Mouse (Mus musculus): ENCODE results near the gene Rad51b. TPM values are rescaled to one million over a fixed set of nuclear protein-coding genes. Genes with fewer than 3 reads are reported as not detected.
A peak's percentile ranks its signal among the peaks of the same experiment; 100 is the strongest.

Rad51b gene
- 7.2 and 7.7 TPM in 2 replicates for polyA plus RNA-seq (2016; fragmentation: Nextera tagmentation; extraction: Ambion mirVana)

GRCm38 (mm10) chr12:79297121-79297576 is at the start of gene Rad51b:
TSS of gene Rad51b (plus strand) at chr12:79297282.
- peak within 1 kb of the TSS; percentile 72 for H3K4me2 ChIP-seq
- peaks cover 13% of the 10 kb centered on the region for H3K4me1 ChIP-seq
- H3K9me3 ChIP-seq, result no peaks in the 10 kb centered on the region
- peak; percentile 80 for ATAC-seq (ENCODE audit: low FRiP score)
- peak within 1 kb of the TSS; percentile 63 for H3K9ac ChIP-seq
- peak within 1 kb of the TSS; percentile 63 for H3K4me3 ChIP-seq (replicated peaks)
- under 1% methylated on average over 21 of the region's 21 CpGs for WGBS
- no peaks in the 10 kb centered on the region for H3K27me3 ChIP-seq
- H3K36me3 ChIP-seq (replicated peaks), result no peaks in the 10 kb centered on the region
- peak within 1 kb of the TSS; percentile 31 for H3K27ac ChIP-seq

GRCm38 (mm10) chr12:79248110-79248509 is 49.0 kb upstream of the Rad51b start:
- no peak overlapping the region for H3K27ac ChIP-seq
- H3K36me3 ChIP-seq (replicated peaks), result peaks cover 93% of the 10 kb centered on the region
- H3K4me2 ChIP-seq, result no peak overlapping the region
- no peaks in the 10 kb centered on the region for H3K4me1 ChIP-seq
- ATAC-seq (ENCODE audit: low FRiP score), result no peak
- no peaks in the 10 kb centered on the region for H3K9me3 ChIP-seq
- no peak overlapping the region for H3K4me3 ChIP-seq (replicated peaks)
- H3K27me3 ChIP-seq, result no peaks in the 10 kb centered on the region
- 95% methylated on average over 3 of the region's 3 CpGs for WGBS
- H3K9ac ChIP-seq, result no peak overlapping the region

- Histone ChIP-seq H3K9me3 (no peaks in the 10 kb centered on the region), H3K9ac (no peak overlapping the region), H3K4me2 (no peak overlapping the region), H3K27me3 (no peaks in the 10 kb centered on the region), H3K4me3 (replicated peaks) (no peak overlapping the region), H3K4me1 (no peaks in the 10 kb centered on the region), H3K27ac (no peak overlapping the region), H3K36me3 (replicated peaks) (peaks cover 67% of the 10 kb centered on the region)
- 92% methylated on average over 9 of the region's 9 CpGs for WGBS
- no peak for ATAC-seq (ENCODE audit: low FRiP score)
Measured at GRCm38 (mm10) chr12:79253294-79254053, 43.6 kb upstream of the Rad51b start.

- 96% methylated on average over 10 of the region's 10 CpGs for WGBS
- no peak overlapping the region for H3K4me3 ChIP-seq (replicated peaks)
- no peaks in the 10 kb centered on the region for H3K4me1 ChIP-seq
- peaks cover 55% of the 10 kb centered on the region for H3K36me3 ChIP-seq (replicated peaks)
- no peak overlapping the region for H3K9ac ChIP-seq
- H3K27ac ChIP-seq, result no peak overlapping the region
- ATAC-seq (ENCODE audit: low FRiP score), result no peak
- no peaks in the 10 kb centered on the region for H3K9me3 ChIP-seq
- H3K27me3 ChIP-seq, result no peaks in the 10 kb centered on the region
- H3K4me2 ChIP-seq, result no peak overlapping the region
Measured at GRCm38 (mm10) chr12:79254975-79255374, 42.1 kb upstream of the Rad51b start.

- Histone ChIP-seq H3K9ac (no peak overlapping the region), H3K9me3 (no peaks in the 10 kb centered on the region), H3K27ac (no peak overlapping the region), H3K4me3 (replicated peaks) (no peak overlapping the region), H3K36me3 (replicated peaks) (peaks cover 66% of the 10 kb centered on the region), H3K4me1 (no peaks in the 10 kb centered on the region), H3K27me3 (no peaks in the 10 kb centered on the region), H3K4me2 (no peak overlapping the region)
- ATAC-seq (ENCODE audit: low FRiP score), result no peak
- 90% methylated on average over 2 of the region's 2 CpGs for WGBS
Measured at GRCm38 (mm10) chr12:79260154-79260553, 36.9 kb upstream of the Rad51b start.

DNA sequence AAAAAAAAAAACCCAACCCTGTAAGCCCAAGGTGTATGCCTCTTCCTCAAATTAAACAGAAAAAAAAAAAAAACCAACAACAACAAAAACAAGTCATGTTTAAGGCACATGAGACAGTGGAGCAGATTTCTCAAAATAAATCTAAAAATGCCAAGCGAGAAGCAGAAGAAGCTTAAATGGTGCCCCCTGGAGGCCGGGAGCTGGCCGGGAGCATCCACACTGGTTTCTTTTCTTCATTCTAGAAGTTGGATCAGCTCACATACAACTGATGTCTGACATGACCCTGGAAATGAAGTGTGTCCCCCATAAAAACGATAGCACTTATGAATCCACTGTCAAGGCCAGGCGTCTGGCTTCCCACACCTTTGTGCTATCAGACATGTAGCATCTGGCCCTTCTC is 36.0 kb upstream of the Rad51b start:
- H3K27me3 ChIP-seq, result no peaks in the 10 kb centered on the region

GRCm38 (mm10) chr12:79272604-79273003 is 24.5 kb upstream of the Rad51b start:
- Histone ChIP-seq H3K27ac (no peak overlapping the region), H3K4me2 (no peak overlapping the region), H3K36me3 (replicated peaks) (peaks cover 90% of the 10 kb centered on the region), H3K4me3 (replicated peaks) (no peak overlapping the region), H3K9ac (no peak overlapping the region), H3K27me3 (no peaks in the 10 kb centered on the region), H3K4me1 (no peaks in the 10 kb centered on the region), H3K9me3 (no peaks in the 10 kb centered on the region)
- no peak for ATAC-seq (ENCODE audit: low FRiP score)
- 88% methylated on average over 4 of the region's 4 CpGs for whole genome bisulfite sequencing

More for the DNA sequence above, 36.0 kb upstream of the Rad51b start:
- Histone ChIP-seq H3K27ac (no peak overlapping the region), H3K36me3 (replicated peaks) (peaks cover 70% of the 10 kb centered on the region), H3K4me1 (no peaks in the 10 kb centered on the region), H3K9ac (no peak overlapping the region), H3K9me3 (no peaks in the 10 kb centered on the region), H3K4me3 (replicated peaks) (no peak overlapping the region), H3K4me2 (no peak overlapping the region)
- no peak for ATAC-seq (ENCODE audit: low FRiP score)
- WGBS, result 63% methylated on average over 5 of the region's 5 CpGs

DNA sequence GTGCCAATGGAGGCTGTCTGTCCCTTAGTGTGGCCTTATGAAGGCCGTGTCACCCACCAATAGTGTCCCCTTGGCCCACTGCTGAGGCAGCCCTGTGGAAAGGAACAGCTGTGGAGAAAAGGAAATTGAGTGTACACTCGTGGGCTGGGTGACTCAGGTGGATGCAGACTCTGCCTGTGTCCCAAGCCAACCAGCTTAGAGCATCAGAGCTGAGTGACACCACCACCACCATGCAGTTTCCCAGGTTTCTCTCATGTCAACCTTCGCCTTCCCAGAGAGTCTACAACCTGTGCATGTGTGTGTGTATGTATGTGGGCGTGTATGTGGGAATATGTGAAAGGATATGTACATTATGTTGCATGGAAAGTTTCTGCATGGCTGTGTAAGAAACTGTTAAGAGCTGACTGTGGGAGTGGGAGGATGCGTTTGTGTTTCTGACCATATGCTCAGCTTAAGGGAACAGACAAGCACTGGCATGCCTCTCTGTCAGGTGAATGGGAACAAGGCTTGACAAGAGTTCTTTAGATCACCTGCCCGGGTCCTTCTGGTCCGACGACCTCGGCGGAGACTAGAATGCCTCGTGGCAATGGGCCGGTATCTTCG is 17.5 kb upstream of the Rad51b start:
- no peaks in the 10 kb centered on the region for H3K9me3 ChIP-seq
- H3K4me1 ChIP-seq, result no peaks in the 10 kb centered on the region
- H3K9ac ChIP-seq, result no peak overlapping the region
- no peak overlapping the region for H3K4me2 ChIP-seq
- no peak overlapping the region for H3K27ac ChIP-seq
- ATAC-seq (ENCODE audit: low FRiP score), result no peak
- H3K27me3 ChIP-seq, result no peaks in the 10 kb centered on the region
- H3K4me3 ChIP-seq (replicated peaks), result no peak overlapping the region
- peaks cover 87% of the 10 kb centered on the region for H3K36me3 ChIP-seq (replicated peaks)
- WGBS, result 94% methylated on average over 13 of the region's 13 CpGs

GRCm38 (mm10) chr12:79282595-79282994 is 14.5 kb upstream of the Rad51b start:
- no peak for ATAC-seq (ENCODE audit: low FRiP score)
- no peak overlapping the region for H3K4me3 ChIP-seq (replicated peaks)
- 92% methylated on average over 8 of the region's 8 CpGs for WGBS
- H3K4me1 ChIP-seq, result no peaks in the 10 kb centered on the region
- no peak overlapping the region for H3K9ac ChIP-seq
- H3K27ac ChIP-seq, result no peak overlapping the region
- H3K36me3 ChIP-seq (replicated peaks), result peaks cover 88% of the 10 kb centered on the region
- no peak overlapping the region for H3K4me2 ChIP-seq
- no peaks in the 10 kb centered on the region for H3K9me3 ChIP-seq
- H3K27me3 ChIP-seq, result no peaks in the 10 kb centered on the region

DNA sequence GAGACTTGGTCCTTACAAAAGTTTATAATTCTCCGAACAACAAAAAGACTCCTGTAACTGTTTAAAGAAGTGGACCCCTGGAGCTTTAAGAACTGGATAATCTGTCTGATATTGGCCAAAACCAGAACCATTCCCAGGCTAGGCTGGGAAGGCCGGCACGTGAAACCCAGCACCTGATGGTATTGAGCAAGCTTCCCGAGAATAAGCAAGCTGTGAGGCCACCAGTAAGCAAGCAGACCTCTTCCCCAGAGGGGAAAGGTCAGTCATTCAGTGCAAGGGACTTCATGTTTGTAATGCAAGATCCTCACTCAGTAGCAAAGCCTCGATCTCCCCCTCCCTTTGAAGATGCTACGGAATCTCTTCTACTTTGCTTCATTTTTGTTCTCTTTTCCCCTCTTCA is 4.2 kb upstream of the Rad51b start:
- no peak overlapping the region for H3K27ac ChIP-seq
- peaks cover 13% of the 10 kb centered on the region for H3K4me1 ChIP-seq
- H3K9me3 ChIP-seq, result no peaks in the 10 kb centered on the region
- no peak overlapping the region for H3K4me3 ChIP-seq (replicated peaks)
- no peak overlapping the region for H3K4me2 ChIP-seq
- H3K27me3 ChIP-seq, result no peaks in the 10 kb centered on the region
- H3K36me3 ChIP-seq (replicated peaks), result peaks cover 17% of the 10 kb centered on the region
- no peak overlapping the region for H3K9ac ChIP-seq
- WGBS, result 78% methylated on average over 6 of the region's 6 CpGs
- no peak for ATAC-seq (ENCODE audit: low FRiP score)

- Histone ChIP-seq H3K9ac (peak within 1 kb of the TSS; percentile 63), H3K4me2 (peak within 1 kb of the TSS; percentile 72), H3K4me1 (peaks cover 13% of the 10 kb centered on the region), H3K27me3 (no peaks in the 10 kb centered on the region), H3K9me3 (no peaks in the 10 kb centered on the region), H3K27ac (peak within 1 kb of the TSS; percentile 60), H3K4me3 (replicated peaks) (peak within 1 kb of the TSS; percentile 63), H3K36me3 (replicated peaks) (peaks cover 5% of the 10 kb centered on the region; the same call in 1 of the 2 replicates)
- WGBS, result under 1% methylated on average over 29 of the region's 29 CpGs
- ATAC-seq (ENCODE audit: low FRiP score), result peak; percentile 97
Measured at GRCm38 (mm10) chr12:79296126-79296816, 811 bp upstream of the Rad51b start, which contains the start of gene Zfyve26. TSS of gene Zfyve26 (minus strand) at chr12:79296304.

- Histone ChIP-seq H3K27ac (no peak overlapping the region), H3K4me1 (peaks cover 13% of the 10 kb centered on the region), H3K4me2 (peak overlapping the region; percentile 72), H3K36me3 (replicated peaks) (no peaks in the 10 kb centered on the region; the same call in 1 of the 2 replicates), H3K4me3 (replicated peaks) (peak overlapping the region; percentile 63), H3K9ac (peak overlapping the region; percentile 55), H3K27me3 (no peaks in the 10 kb centered on the region), H3K9me3 (no peaks in the 10 kb centered on the region)
- no peak for ATAC-seq (ENCODE audit: low FRiP score)
- 17% methylated on average over 15 of the region's 15 CpGs for WGBS
Measured at GRCm38 (mm10) chr12:79297884-79298636, 978 bp downstream of the Rad51b start.

Measured in forebrain, embryonic 12.5 days (tissue).